Mouse (Mus musculus) CH12.LX (cell line): Measurements from ENCODE around the gene Arhgap25. TPM values are rescaled to one million over a fixed set of nuclear protein-coding genes. Genes with fewer than 3 reads are reported as not detected.

Experiments used
- DNase-seq: peaks from one replicate; pipeline ENCODE4 v3.0.0-alpha.2; 2013; ENCODE audit errors: extremely low read depth
- H3K27ac ChIP-seq: 2 replicates; pipeline ENCODE4 v1.5.1; 2012; ENCODE audit warnings: low read depth, mild to moderate bottlenecking, control low read depth, moderate library complexity; ENCODE audit not compliant: insufficient read depth
- H3K27me3 ChIP-seq: replicated peaks from 2 replicates; pipeline ENCODE3; 2012; ENCODE audit warnings: inconsistent platforms
- H3K36me3 ChIP-seq, 2 experiments: replicated peaks in 1 of 2; 2 replicates each; pipeline versions ENCODE3 to v1.6.1; 2012; ENCODE audit warnings: inconsistent platforms in 1 of 2, low read length in 1 of 2, mild to moderate bottlenecking in 1 of 2, mixed read lengths in 1 of 2, moderate library complexity in 1 of 2; ENCODE audit not compliant: control insufficient read depth in 1 of 2, insufficient read depth in 1 of 2
- H3K4me1 ChIP-seq, 2 experiments: 2 replicates each; pipeline ENCODE4 v1.6.1; 2012; ENCODE audit warnings: inconsistent platforms in 1 of 2, moderate library complexity in 1 of 2; ENCODE audit not compliant: insufficient read depth in 2 of 2, control insufficient read depth in 1 of 2
- H3K4me2 ChIP-seq: 2 replicates; pipeline ENCODE4 v1.6.1; 2012; ENCODE audit warnings: low read depth, mild to moderate bottlenecking, control low read depth; ENCODE audit not compliant: poor library complexity, insufficient read depth, severe bottlenecking
- H3K4me3 ChIP-seq, 3 experiments: fragments of 150-350 bp in 1 of 3; sonication (generic) in 1 of 3; replicated peaks in 1 of 3; 2 replicates each; pipeline versions ENCODE3 to v1.5.1; 2011 to 2012; ENCODE audit warnings: low read depth in 2 of 3, low read length in 2 of 3, mild to moderate bottlenecking in 2 of 3, moderate library complexity in 2 of 3, control low read depth in 1 of 3, improper control_type of control experiment in 1 of 3, inconsistent platforms in 1 of 3, mixed read lengths in 1 of 3; ENCODE audit not compliant: poor library complexity in 1 of 3
- H3K79me2 ChIP-seq: replicated peaks from 2 replicates; pipeline ENCODE4 v1.6.1; 2012; ENCODE audit warnings: mild to moderate bottlenecking, moderate library complexity; ENCODE audit not compliant: control insufficient read depth, poor library complexity, insufficient read depth, severe bottlenecking; ENCODE audit errors: extremely low read depth
- H3K9ac ChIP-seq: 2 replicates; pipeline ENCODE4 v1.6.1; 2012; ENCODE audit warnings: low read depth, mild to moderate bottlenecking, control low read depth, moderate library complexity; ENCODE audit not compliant: insufficient read depth
- H3K9me3 ChIP-seq: replicated peaks from 2 replicates; pipeline ENCODE3; 2012; ENCODE audit warnings: low read length, inconsistent platforms, mixed read lengths
- BHLHE40 ChIP-seq: IDR thresholded peaks from 2 replicates; pipeline ENCODE4 v1.6.1; 2011; ENCODE audit warnings: mild to moderate bottlenecking, low read depth, low read length, improper control_type of control experiment
- CHD1 ChIP-seq: IDR thresholded peaks from 2 replicates; pipeline ENCODE4 v1.6.1; 2012; ENCODE audit warnings: low read depth, low read length, improper control_type of control experiment, inconsistent platforms
- CTCF ChIP-seq, 2 experiments: IDR thresholded peaks in 1 of 2; conservative IDR thresholded peaks in 1 of 2; 2 replicates each; pipeline ENCODE4 v1.5.1; 2011 to 2012; ENCODE audit warnings: low read depth in 2 of 2, low read length in 2 of 2, improper control_type of control experiment in 1 of 2, inconsistent platforms in 1 of 2, mild to moderate bottlenecking in 1 of 2, moderate library complexity in 1 of 2
- E2F4 ChIP-seq: IDR thresholded peaks from 2 replicates; pipeline ENCODE4 v1.6.1; 2011; ENCODE audit warnings: low read depth, low read length, improper control_type of control experiment; ENCODE audit not compliant: insufficient replicate concordance
- ELF1 ChIP-seq: IDR thresholded peaks from 2 replicates; pipeline ENCODE4 v1.6.1; 2014; ENCODE audit warnings: low read depth, mild to moderate bottlenecking, inconsistent platforms, low read length, improper control_type of control experiment
- EP300 ChIP-seq: IDR thresholded peaks from 2 replicates; pipeline ENCODE4 v1.6.1; 2011; ENCODE audit warnings: low read length, improper control_type of control experiment
- ETS1 ChIP-seq: conservative IDR thresholded peaks from 2 replicates; pipeline ENCODE4 v1.6.1; 2012; ENCODE audit warnings: low read depth, mild to moderate bottlenecking, inconsistent platforms, low read length, improper control_type of control experiment, moderate library complexity
- GABPA ChIP-seq: IDR thresholded peaks from 2 replicates; pipeline ENCODE4 v1.6.1; 2012; ENCODE audit warnings: low read depth, low read length, improper control_type of control experiment, inconsistent platforms; ENCODE audit not compliant: insufficient replicate concordance
- HCFC1 ChIP-seq: IDR thresholded peaks from 2 replicates; pipeline ENCODE4 v1.6.1; 2012; ENCODE audit warnings: low read depth, mild to moderate bottlenecking, inconsistent platforms, low read length, improper control_type of control experiment
- IRF4 ChIP-seq: IDR thresholded peaks from 2 replicates; pipeline ENCODE4 v1.6.1; 2014; ENCODE audit warnings: low read depth, mild to moderate bottlenecking, inconsistent platforms, low read length, improper control_type of control experiment
- JUN ChIP-seq: IDR thresholded peaks from 2 replicates; pipeline ENCODE4 v1.6.1; 2011; ENCODE audit warnings: low read depth, mild to moderate bottlenecking, low read length, improper control_type of control experiment, moderate library complexity; ENCODE audit not compliant: insufficient read depth
- JUND ChIP-seq: conservative IDR thresholded peaks from 2 replicates; pipeline ENCODE4 v1.6.1; 2011; ENCODE audit warnings: low read depth, low read length, improper control_type of control experiment
- KAT2A ChIP-seq: IDR thresholded peaks from 2 replicates; pipeline ENCODE4 v1.6.1; 2012; ENCODE audit warnings: low read length, improper control_type of control experiment, inconsistent platforms; ENCODE audit not compliant: insufficient replicate concordance
- MAFK ChIP-seq: IDR thresholded peaks from 2 replicates; pipeline ENCODE4 v1.6.1; 2011; ENCODE audit warnings: low read length, improper control_type of control experiment; ENCODE audit not compliant: insufficient replicate concordance
- MAX ChIP-seq: IDR thresholded peaks from 2 replicates; pipeline ENCODE4 v1.6.1; 2011; ENCODE audit warnings: low read length, improper control_type of control experiment
- MAZ ChIP-seq: IDR thresholded peaks from 2 replicates; pipeline ENCODE4 v1.6.1; 2012; ENCODE audit warnings: low read depth, mild to moderate bottlenecking, inconsistent platforms, low read length, improper control_type of control experiment, moderate library complexity
- MEF2A ChIP-seq: IDR thresholded peaks from 2 replicates; pipeline ENCODE4 v1.6.1; 2014; ENCODE audit warnings: low read depth, mild to moderate bottlenecking, inconsistent platforms, low read length, improper control_type of control experiment, borderline replicate concordance
- MXI1 ChIP-seq: IDR thresholded peaks from 2 replicates; pipeline ENCODE4 v1.6.1; 2011; ENCODE audit warnings: mild to moderate bottlenecking, low read depth, low read length, improper control_type of control experiment
- MYC ChIP-seq: IDR thresholded peaks from 2 replicates; pipeline ENCODE4 v1.6.1; 2011; ENCODE audit warnings: low read depth, mild to moderate bottlenecking, improper control_type of control experiment, low read length
- NELFE ChIP-seq: IDR thresholded peaks from 2 replicates; pipeline ENCODE4 v1.6.1; 2011; ENCODE audit warnings: low read depth, low read length, improper control_type of control experiment
- NRF1 ChIP-seq: IDR thresholded peaks from 2 replicates; pipeline ENCODE4 v1.6.1; 2014; ENCODE audit warnings: low read depth, mild to moderate bottlenecking, inconsistent platforms, low read length, improper control_type of control experiment, moderate library complexity
- PAX5 ChIP-seq: IDR thresholded peaks from 2 replicates; pipeline ENCODE4 v1.6.1; 2012; ENCODE audit warnings: low read length, inconsistent platforms, mixed read lengths
- POLR2A ChIP-seq: IDR thresholded peaks from 2 replicates; pipeline ENCODE4 v1.6.1; 2011; ENCODE audit warnings: low read depth, mild to moderate bottlenecking, improper control_type of control experiment, low read length
- RAD21 ChIP-seq: IDR thresholded peaks from 2 replicates; pipeline ENCODE4 v1.6.1; 2011; ENCODE audit warnings: low read depth, mild to moderate bottlenecking, low read length, improper control_type of control experiment, moderate library complexity
- RCOR1 ChIP-seq: conservative IDR thresholded peaks from 2 replicates; pipeline ENCODE4 v1.6.1; 2012; ENCODE audit warnings: low read depth, mild to moderate bottlenecking, inconsistent platforms, low read length, improper control_type of control experiment
- SIN3A ChIP-seq: IDR thresholded peaks from 2 replicates; pipeline ENCODE4 v1.6.1; 2012; ENCODE audit warnings: low read length, improper control_type of control experiment, inconsistent platforms
- SMC3 ChIP-seq: IDR thresholded peaks from 2 replicates; pipeline ENCODE4 v1.6.1; 2011; ENCODE audit warnings: low read depth, low read length, improper control_type of control experiment
- TCF12 ChIP-seq: IDR thresholded peaks from 2 replicates; pipeline ENCODE4 v1.6.1; 2014; ENCODE audit warnings: low read depth, mild to moderate bottlenecking, inconsistent platforms, low read length, improper control_type of control experiment
- UBTF ChIP-seq: IDR thresholded peaks from 2 replicates; pipeline ENCODE4 v1.6.1; 2012; ENCODE audit warnings: low read depth, mild to moderate bottlenecking, inconsistent platforms, low read length, improper control_type of control experiment, moderate library complexity
- USF1 ChIP-seq: IDR thresholded peaks from 2 replicates; pipeline ENCODE4 v1.6.1; 2014; ENCODE audit warnings: low read depth, mild to moderate bottlenecking, inconsistent platforms, low read length, improper control_type of control experiment
- USF2 ChIP-seq: conservative IDR thresholded peaks from 2 replicates; pipeline ENCODE4 v1.6.1; 2011; ENCODE audit warnings: low read depth, low read length, improper control_type of control experiment
- ZC3H11A ChIP-seq: IDR thresholded peaks from 2 replicates; pipeline ENCODE4 v1.6.1; 2012; ENCODE audit warnings: low read depth, mild to moderate bottlenecking, inconsistent platforms, low read length, improper control_type of control experiment
- ZKSCAN1 ChIP-seq: IDR thresholded peaks from 2 replicates; pipeline ENCODE4 v1.6.1; 2012; ENCODE audit warnings: low read depth, inconsistent platforms, low read length, improper control_type of control experiment, borderline replicate concordance
- ZMIZ1 ChIP-seq: IDR thresholded peaks from 2 replicates; pipeline ENCODE4 v1.6.1; 2012; ENCODE audit warnings: low read depth, mild to moderate bottlenecking, inconsistent platforms, low read length, improper control_type of control experiment
- dilution Hi-C: fragments of 300-500 bp; cut with MboI; formaldehyde crosslinking; loops from 2 replicates; pipeline ENCODE4 v1.14.3; 2020; ENCODE audit warnings: low sequenced_read_pairs; ENCODE audit not compliant: extremely low pct_unique_long_range_greater_than_20kb, extremely low pct_ligation_motif_present
- in situ Hi-C: fragments of 300-500 bp; cut with MboI; formaldehyde crosslinking; loops from 3 replicates; pipeline ENCODE4 v1.14.3; 2019; ENCODE audit warnings: low sequenced_read_pairs, low pct_ligation_motif_present, low pct_unique_long_range_greater_than_20kb, mixed read lengths
- polyA plus RNA-seq: library from polyadenylated mRNA; unstranded; fragments of >175 nt; gene quantifications from 2 replicates; pipeline ENCODE4 v1.2.1, GENCODE M21; 2012; ENCODE audit warnings: low read depth; ENCODE audit not compliant: insufficient read length
- total RNA-seq, 2 experiments: library from RNA; depleted of rRNA; stranded (reverse); fragments of 300-350 nt in 1 of 2; fragments of >200 nt in 1 of 2; gene quantifications; 2 replicates each; pipeline ENCODE4 v1.2.3; 2012 to 2014

The Arhgap25 gene
- total and polyA plus RNA-seq, 3 experiments, result 11.7 to 16.5 (median 12.5) TPM

- TF ChIP-seq BHLHE40 (peak; percentile 96), NRF1 (no peak), RAD21 (no peak; the same call in 1 of the 2 replicates), MAZ (peak; percentile 55; the same call in 1 of the 2 replicates), SMC3 (no peak), ZC3H11A (no peak), GABPA (no peak), CHD1 (no peak), MYC (peak; percentile 81), TCF12 (peak; percentile 95), JUN (peak; percentile 40; the same call in 1 of the 2 replicates), ZMIZ1 (no peak), RCOR1 (no peak; the same call in 1 of the 2 replicates)
Measured at GRCm38 (mm10) chr6:87542027-87542426, 9.0 kb upstream of the Arhgap25 start (continued).

DNA sequence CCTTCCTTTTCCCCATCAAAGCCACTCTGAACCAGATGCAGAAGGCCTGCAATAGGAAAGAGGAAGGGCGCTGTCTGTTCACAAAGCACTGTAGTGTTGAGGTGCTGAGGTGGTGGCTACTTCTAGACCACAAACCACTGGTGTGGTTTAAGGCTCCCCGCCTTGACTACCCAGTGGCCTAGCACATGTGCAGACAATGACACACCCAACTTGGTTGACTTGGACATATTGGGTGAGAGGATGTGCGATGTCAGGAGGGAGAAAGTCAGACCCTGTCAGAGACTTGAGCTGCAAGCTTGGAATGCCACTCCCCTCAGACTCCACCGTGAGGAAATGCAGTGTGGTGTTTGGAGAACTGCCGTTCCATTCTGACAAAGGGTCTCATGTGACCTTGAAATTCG is 8.1 kb upstream of the Arhgap25 start:
- H3K4me3 ChIP-seq, result peak overlapping the region in 1 of 3 experiments; percentile 5
- H3K4me2 ChIP-seq, result peak overlapping the region; percentile 65
- TF ChIP-seq EP300, result peak; percentile 84
- TF ChIP-seq ZC3H11A, result no peak
- TF ChIP-seq NELFE, result no peak
- no peak for TF ChIP-seq JUND
- TF ChIP-seq NRF1, result peak; percentile 57
- no peak; the same call in 1 of the 2 replicates for TF ChIP-seq USF1
- no peak for TF ChIP-seq UBTF
- no peak for TF ChIP-seq PAX5
- TF ChIP-seq IRF4, result peak; percentile 66; the same call in 1 of the 2 replicates
- TF ChIP-seq GABPA, result no peak
- TF ChIP-seq MAFK, result peak; percentile 86
- TF ChIP-seq E2F4, result no peak
- no peak for TF ChIP-seq ZKSCAN1
- TF ChIP-seq RCOR1, result 0 out of 2 replicates have a peak, but pooled peaks have one; percentile 29
- TF ChIP-seq MEF2A, result peak; percentile 63; the same call in 1 of the 2 replicates
- peak; percentile 93 for TF ChIP-seq MXI1
- TF ChIP-seq BHLHE40, result peak; percentile 92
- TF ChIP-seq MYC, result peak; percentile 89
- TF ChIP-seq JUN, result 0 out of 2 replicates have a peak, but pooled peaks have one; percentile 9
- no peak for TF ChIP-seq CHD1
- TF ChIP-seq ETS1, result peak; percentile 86
- TF ChIP-seq USF2, result no peak
- no peak for TF ChIP-seq MAZ
- TF ChIP-seq ZMIZ1, result no peak
- no peak for TF ChIP-seq CTCF (conservative IDR thresholded peaks at IDR 0.05 in 1 of 2, IDR thresholded peaks at IDR 0.05 in 1 of 2; ENCODE audit: low read depth in 2 of 2, low read length in 2 of 2)
- TF ChIP-seq TCF12, result peak; percentile 75; the same call in 1 of the 2 replicates
- TF ChIP-seq RAD21, result no peak; the same call in 1 of the 2 replicates
- TF ChIP-seq SIN3A, result peak; percentile 75; the same call in 1 of the 2 replicates
- TF ChIP-seq POLR2A, result no peak
- TF ChIP-seq KAT2A, result no peak
- TF ChIP-seq SMC3, result peak; percentile 19; the same call in 1 of the 2 replicates
- no peak for TF ChIP-seq HCFC1
- TF ChIP-seq MAX, result peak; percentile 95
- no peak for TF ChIP-seq ELF1

More for the DNA sequence above, 8.1 kb upstream of the Arhgap25 start:
- Histone ChIP-seq H3K4me1 (peaks cover 16 to 51% of the 10 kb centered on the region in 2 experiments), H3K36me3 (no peaks in the 10 kb centered on the region), H3K9me3 (peaks cover 7% of the 10 kb centered on the region), H3K9ac (no peak overlapping the region), H3K79me2 (no peaks in the 10 kb centered on the region), H3K27me3 (peaks cover 25% of the 10 kb centered on the region), H3K27ac (peak overlapping the region; percentile 45)
- DNase-seq, result peak; percentile 87
- dilution Hi-C loops (no loop called here), in situ Hi-C loops (no loop called here)
